Mouse (Mus musculus) lung, postnatal 0 days (tissue): ENCODE measurements around the gene Tmem95. TPM values are rescaled to one million over a fixed set of nuclear protein-coding genes. Genes with fewer than 3 reads are reported as not detected.
A peak's percentile ranks its signal among the peaks of the same experiment; 100 is the strongest.

ENCODE experiments used
- ATAC-seq: fragments of 200-750 bp; cut with Nextera tagmentation; 2 replicates; pipeline ENCODE4 v1.8.0; 2017; ENCODE audit warnings: moderate library complexity
- DNase-seq: peaks from one replicate; pipeline ENCODE4 v3.0.0-alpha.2; 2016; ENCODE audit warnings: low spot score
- H3K27ac ChIP-seq: fragments of 300-500 bp; sonication (generic); 2 replicates; pipeline ENCODE4 v1.5.1; 2014; ENCODE audit warnings: antibody characterized with exemption, mild to moderate bottlenecking, low read length, mixed read lengths
- H3K27me3 ChIP-seq: fragments of 300-500 bp; sonication (generic); replicated peaks from 2 replicates; pipeline ENCODE4 v1.6.1; 2014; ENCODE audit warnings: low read length, mixed read lengths; ENCODE audit not compliant: insufficient read depth
- H3K36me3 ChIP-seq: fragments of 300-500 bp; sonication (generic); 2 replicates; pipeline ENCODE4 v1.6.1; 2014; ENCODE audit warnings: low read length, mixed read lengths; ENCODE audit not compliant: insufficient read depth
- H3K4me1 ChIP-seq: fragments of 300-500 bp; sonication (generic); 2 replicates; pipeline ENCODE4 v1.6.1; 2014; ENCODE audit warnings: antibody characterized with exemption, low read depth, low read length, mixed read lengths; ENCODE audit not compliant: insufficient read depth
- H3K4me2 ChIP-seq: fragments of 300-500 bp; sonication (generic); replicated peaks from 2 replicates; pipeline ENCODE4 v1.6.1; 2014; ENCODE audit warnings: low read depth, mild to moderate bottlenecking, low read length, moderate library complexity, mixed read lengths
- H3K4me3 ChIP-seq: fragments of 300-500 bp; sonication (generic); 2 replicates; pipeline ENCODE4 v1.5.1; 2014; ENCODE audit warnings: low read depth, low read length
- H3K9ac ChIP-seq: fragments of 300-500 bp; sonication (generic); replicated peaks from 2 replicates; pipeline ENCODE4 v1.6.1; 2014; ENCODE audit warnings: low read depth, mild to moderate bottlenecking
- H3K9me3 ChIP-seq: fragments of 300-500 bp; sonication (generic); 2 replicates; pipeline ENCODE4 v1.6.1; 2016; ENCODE audit warnings: low read length, mixed read lengths
- CTCF ChIP-seq: IDR thresholded peaks from 2 replicates; pipeline ENCODE4 v1.5.1; 2016; ENCODE audit warnings: antibody characterized with exemption, mild to moderate bottlenecking
- EP300 ChIP-seq: IDR thresholded peaks from 2 replicates; pipeline ENCODE4 v1.6.1; 2016; ENCODE audit warnings: antibody characterized with exemption, mild to moderate bottlenecking, control low read depth
- WGBS: fragments of 180-500 bp; shearing (Covaris S2); extraction: QIAGEN DNeasy Blood & Tissue Kit; methylation state at CpG from one replicate; pipeline ENCODE4 v1.1.7; 2014; 5-methylcytosine and 5-hydroxymethylcytosine counted together
- polyA plus RNA-seq: library from polyadenylated mRNA; unstranded; fragments of >200 nt; fragmentation: Nextera tagmentation; extraction: Ambion mirVana; gene quantifications from 2 replicates; pipeline ENCODE4 v1.2.1, GENCODE M21; 2015

Gene Tmem95
- polyA plus RNA-seq, 1 experiment from 2014 or later = not detected

GRCm38 (mm10) chr11:69883066-69883465 lies 5.2 kb upstream of the Tmem95 start:
- no peak for DNase-seq
- no peak for ATAC-seq

GRCm38 (mm10) chr11:69881787-69882670 lies 4.2 kb upstream of the Tmem95 start:
- DNase-seq (peak; percentile 23), ATAC-seq (no peak)
- WGBS = 52% methylated on average over 21 of the region's 21 CpGs
- Histone ChIP-seq H3K9ac (peak overlapping the region; percentile 51; the same call in 1 of the 2 replicates), H3K4me3 (peak overlapping the region; percentile 56), H3K9me3 (no peaks in the 10 kb centered on the region), H3K36me3 (no peaks in the 10 kb centered on the region), H3K27me3 (no peaks in the 10 kb centered on the region), H3K4me2 (peak overlapping the region; percentile 75), H3K4me1 (peaks cover 11% of the 10 kb centered on the region), H3K27ac (peak overlapping the region; percentile 94)
- TF ChIP-seq EP300 (no peak), CTCF (no peak)

More at GRCm38 (mm10) chr11:69883066-69883465, 5.2 kb upstream of the Tmem95 start:
- H3K9ac ChIP-seq = no peak overlapping the region
- no peaks in the 10 kb centered on the region for H3K9me3 ChIP-seq
- TF ChIP-seq CTCF (peak; percentile 60), EP300 (no peak)
- no peaks in the 10 kb centered on the region for H3K36me3 ChIP-seq
- WGBS = 58% methylated on average over 4 of the region's 4 CpGs
- no peak overlapping the region for H3K27ac ChIP-seq
- peaks cover 11% of the 10 kb centered on the region for H3K4me1 ChIP-seq
- H3K27me3 ChIP-seq = no peaks in the 10 kb centered on the region
- H3K4me3 ChIP-seq = no peak overlapping the region
- H3K4me2 ChIP-seq = no peak overlapping the region

GRCm38 (mm10) chr11:69880853-69881603 lies 3.2 kb upstream of the Tmem95 start, which contains the start of gene Kctd11:
Gene Kctd11 (minus strand): TSS chr11:69881406.
- WGBS = under 1% methylated on average over 46 of the region's 46 CpGs
- H3K9me3 ChIP-seq = no peaks in the 10 kb centered on the region
- no peaks in the 10 kb centered on the region for H3K36me3 ChIP-seq
- peak within 1 kb of the TSS; percentile 51 for H3K9ac ChIP-seq
- DNase-seq (peak; percentile 95), ATAC-seq (peak; percentile 92)
- peaks cover 13% of the 10 kb centered on the region for H3K4me1 ChIP-seq
- no peak; the same call in none of the 2 replicates for TF ChIP-seq EP300
- TF ChIP-seq CTCF = peak; percentile 59
- H3K4me2 ChIP-seq = peak within 1 kb of the TSS; percentile 75
- H3K27ac ChIP-seq = peak within 1 kb of the TSS; percentile 94
- H3K27me3 ChIP-seq = no peaks in the 10 kb centered on the region
- H3K4me3 ChIP-seq = peak within 1 kb of the TSS; percentile 56

GRCm38 (mm10) chr11:69880506-69880852 lies 2.7 kb upstream of the Tmem95 start:
- Histone ChIP-seq H3K36me3 (no peaks in the 10 kb centered on the region), H3K9ac (peak overlapping the region; percentile 51), H3K27me3 (no peaks in the 10 kb centered on the region), H3K4me3 (peak overlapping the region; percentile 56), H3K27ac (peak overlapping the region; percentile 94), H3K4me2 (peak overlapping the region; percentile 75), H3K9me3 (no peaks in the 10 kb centered on the region), H3K4me1 (peaks cover 18% of the 10 kb centered on the region)
- DNase-seq (peak; percentile 92), ATAC-seq (peak; percentile 54)
- TF ChIP-seq CTCF (peak; percentile 91), EP300 (no peak)
- WGBS = 0% methylated on average over 18 of the region's 18 CpGs

- peak overlapping the region; percentile 51; the same call in 1 of the 2 replicates for H3K9ac ChIP-seq
- 47% methylated on average over 15 of the region's 15 CpGs for WGBS
- no peak for TF ChIP-seq CTCF
- TF ChIP-seq EP300 = no peak
- no peaks in the 10 kb centered on the region for H3K9me3 ChIP-seq
- no peak for ATAC-seq
- H3K4me1 ChIP-seq = peaks cover 18% of the 10 kb centered on the region
- peak overlapping the region; percentile 56 for H3K4me3 ChIP-seq
- peak overlapping the region; percentile 94; the same call in 1 of the 2 replicates for H3K27ac ChIP-seq
- H3K36me3 ChIP-seq = no peaks in the 10 kb centered on the region
- H3K4me2 ChIP-seq = peak overlapping the region; percentile 75
- H3K27me3 ChIP-seq = no peaks in the 10 kb centered on the region
- DNase-seq = no peak
Measured at GRCm38 (mm10) chr11:69879711-69880110, 1.9 kb upstream of the Tmem95 start.

GRCm38 (mm10) chr11:69878952-69879351 lies 1.1 kb upstream of the Tmem95 start:
- Histone ChIP-seq H3K27ac (no peak overlapping the region; the same call in 1 of the 2 replicates), H3K4me2 (peak overlapping the region; percentile 75), H3K9ac (0 out of 2 replicates have a peak overlapping the region, but pooled peaks have one; percentile 19), H3K27me3 (no peaks in the 10 kb centered on the region), H3K4me1 (peaks cover 13% of the 10 kb centered on the region), H3K4me3 (no peak overlapping the region), H3K36me3 (no peaks in the 10 kb centered on the region), H3K9me3 (no peaks in the 10 kb centered on the region)
- TF ChIP-seq EP300 (no peak), CTCF (no peak)
- DNase-seq = no peak
- 75% methylated on average over 6 of the region's 6 CpGs for WGBS
- no peak for ATAC-seq
